Mouse (Mus musculus): ENCODE data around the gene Zeb2. TPM values are rescaled to one million over a fixed set of nuclear protein-coding genes. Genes with fewer than 3 reads are reported as not detected.

Gene Zeb2
- 120 and 151 TPM in 2 replicates for polyA plus RNA-seq (2015; fragmentation: Nextera tagmentation; extraction: Ambion mirVana)

- WGBS: 0% methylated on average over 25 of the region's 39 CpGs
- Histone ChIP-seq H3K4me3 (replicated peaks; ENCODE audit: low read length) (peak within 1 kb of the TSS; percentile 64), H3K4me1 (replicated peaks; ENCODE audit: control insufficient read depth, insufficient read depth, low read length) (peaks cover 20% of the 10 kb centered on the region), H3K9me3 (ENCODE audit: control insufficient read depth, low read length) (no peaks in the 10 kb centered on the region), H3K4me2 (ENCODE audit: low read length) (peak within 1 kb of the TSS; percentile 84), H3K27ac (ENCODE audit: low read length) (peak within 1 kb of the TSS; percentile 91), H3K27me3 (replicated peaks; ENCODE audit: control insufficient read depth, insufficient read depth, low read length) (no peaks in the 10 kb centered on the region), H3K9ac (replicated peaks; ENCODE audit: low read depth, low read length) (peak within 1 kb of the TSS; percentile 77), H3K36me3 (ENCODE audit: control insufficient read depth, insufficient read depth) (no peaks in the 10 kb centered on the region)
- peak; percentile 71 for ATAC-seq
These were observed at the start of gene Zeb2 for GRCm38 (mm10) chr2:45117087-45117561. Gene Zeb2, minus strand, starts transcription at chr2:45117395.

GRCm38 (mm10) chr2:45158785-45159184 lies 41.6 kb upstream of the Zeb2 start:
- peak overlapping the region; percentile 60 for H3K27ac ChIP-seq (ENCODE audit: low read length)
- H3K9me3 ChIP-seq (ENCODE audit: control insufficient read depth, low read length): no peaks in the 10 kb centered on the region
- no peaks in the 10 kb centered on the region for H3K36me3 ChIP-seq (ENCODE audit: control insufficient read depth, insufficient read depth)
- peak overlapping the region; percentile 57 for H3K4me2 ChIP-seq (ENCODE audit: low read length)
- peaks cover 2% of the 10 kb centered on the region for H3K4me1 ChIP-seq (replicated peaks; ENCODE audit: control insufficient read depth, insufficient read depth, low read length)
- 16% methylated on average over 5 of the region's 5 CpGs for WGBS
- no peak overlapping the region; the same call in 1 of the 2 replicates for H3K9ac ChIP-seq (replicated peaks; ENCODE audit: low read depth, low read length)
- H3K4me3 ChIP-seq (replicated peaks; ENCODE audit: low read length): no peak overlapping the region; the same call in 1 of the 2 replicates
- peak; percentile 70 for ATAC-seq
- no peaks in the 10 kb centered on the region for H3K27me3 ChIP-seq (replicated peaks; ENCODE audit: control insufficient read depth, insufficient read depth, low read length)

GRCm38 (mm10) chr2:45158351-45158782 lies 41.2 kb upstream of the Zeb2 start:
- peak overlapping the region; percentile 57 for H3K4me2 ChIP-seq (ENCODE audit: low read length)
- peak overlapping the region; percentile 27 for H3K4me3 ChIP-seq (replicated peaks; ENCODE audit: low read length)
- no peaks in the 10 kb centered on the region for H3K36me3 ChIP-seq (ENCODE audit: control insufficient read depth, insufficient read depth)
- peak; percentile 89 for ATAC-seq
- H3K9ac ChIP-seq (replicated peaks; ENCODE audit: low read depth, low read length): peak overlapping the region; percentile 38
- no peaks in the 10 kb centered on the region for H3K27me3 ChIP-seq (replicated peaks; ENCODE audit: control insufficient read depth, insufficient read depth, low read length)
- H3K27ac ChIP-seq (ENCODE audit: low read length): peak overlapping the region; percentile 60
- H3K9me3 ChIP-seq (ENCODE audit: control insufficient read depth, low read length): no peaks in the 10 kb centered on the region
- H3K4me1 ChIP-seq (replicated peaks; ENCODE audit: control insufficient read depth, insufficient read depth, low read length): peaks cover 2% of the 10 kb centered on the region
- WGBS: 3% methylated on average over 8 of the region's 8 CpGs

GRCm38 (mm10) chr2:45153315-45153714 lies 36.1 kb upstream of the Zeb2 start:
- Histone ChIP-seq H3K9me3 (ENCODE audit: control insufficient read depth, low read length) (no peaks in the 10 kb centered on the region), H3K4me2 (ENCODE audit: low read length) (no peak overlapping the region), H3K36me3 (ENCODE audit: control insufficient read depth, insufficient read depth) (no peaks in the 10 kb centered on the region), H3K27me3 (replicated peaks; ENCODE audit: control insufficient read depth, insufficient read depth, low read length) (no peaks in the 10 kb centered on the region), H3K27ac (ENCODE audit: low read length) (no peak overlapping the region), H3K4me1 (replicated peaks; ENCODE audit: control insufficient read depth, insufficient read depth, low read length) (no peaks in the 10 kb centered on the region; the same call in 1 of the 2 replicates), H3K4me3 (replicated peaks; ENCODE audit: low read length) (no peak overlapping the region), H3K9ac (replicated peaks; ENCODE audit: low read depth, low read length) (no peak overlapping the region)
- WGBS: 89% methylated on average over 1 of the region's 1 CpGs
- no peak for ATAC-seq

- no peak overlapping the region for H3K9ac ChIP-seq (replicated peaks; ENCODE audit: low read depth, low read length)
- H3K9me3 ChIP-seq (ENCODE audit: control insufficient read depth, low read length): no peaks in the 10 kb centered on the region
- no peak overlapping the region for H3K4me2 ChIP-seq (ENCODE audit: low read length)
- no peaks in the 10 kb centered on the region for H3K4me1 ChIP-seq (replicated peaks; ENCODE audit: control insufficient read depth, insufficient read depth, low read length)
- no peaks in the 10 kb centered on the region for H3K36me3 ChIP-seq (ENCODE audit: control insufficient read depth, insufficient read depth)
- 98% methylated on average over 1 of the region's 1 CpGs for WGBS
- no peak overlapping the region for H3K4me3 ChIP-seq (replicated peaks; ENCODE audit: low read length)
- ATAC-seq: no peak
- no peaks in the 10 kb centered on the region for H3K27me3 ChIP-seq (replicated peaks; ENCODE audit: control insufficient read depth, insufficient read depth, low read length)
- H3K27ac ChIP-seq (ENCODE audit: low read length): no peak overlapping the region
These were observed 26.0 kb upstream of the Zeb2 start for GRCm38 (mm10) chr2:45143162-45143561.

GRCm38 (mm10) chr2:45138906-45139305 lies 21.7 kb upstream of the Zeb2 start:
- Histone ChIP-seq H3K36me3 (ENCODE audit: control insufficient read depth, insufficient read depth) (no peaks in the 10 kb centered on the region), H3K4me1 (replicated peaks; ENCODE audit: control insufficient read depth, insufficient read depth, low read length) (no peaks in the 10 kb centered on the region), H3K27me3 (replicated peaks; ENCODE audit: control insufficient read depth, insufficient read depth, low read length) (no peaks in the 10 kb centered on the region), H3K9me3 (ENCODE audit: control insufficient read depth, low read length) (no peaks in the 10 kb centered on the region), H3K27ac (ENCODE audit: low read length) (no peak overlapping the region), H3K4me2 (ENCODE audit: low read length) (no peak overlapping the region), H3K4me3 (replicated peaks; ENCODE audit: low read length) (no peak overlapping the region), H3K9ac (replicated peaks; ENCODE audit: low read depth, low read length) (no peak overlapping the region)
- 92% methylated on average over 6 of the region's 6 CpGs for WGBS
- ATAC-seq: no peak

- WGBS: 63% methylated on average over 2 of the region's 2 CpGs
- Histone ChIP-seq H3K9ac (replicated peaks; ENCODE audit: low read depth, low read length) (no peak overlapping the region), H3K9me3 (ENCODE audit: control insufficient read depth, low read length) (no peaks in the 10 kb centered on the region), H3K4me2 (ENCODE audit: low read length) (no peak overlapping the region), H3K27me3 (replicated peaks; ENCODE audit: control insufficient read depth, insufficient read depth, low read length) (no peaks in the 10 kb centered on the region), H3K36me3 (ENCODE audit: control insufficient read depth, insufficient read depth) (no peaks in the 10 kb centered on the region), H3K4me1 (replicated peaks; ENCODE audit: control insufficient read depth, insufficient read depth, low read length) (no peaks in the 10 kb centered on the region), H3K4me3 (replicated peaks; ENCODE audit: low read length) (no peak overlapping the region), H3K27ac (ENCODE audit: low read length) (no peak overlapping the region)
- ATAC-seq: no peak
These were observed 19.6 kb upstream of the Zeb2 start for GRCm38 (mm10) chr2:45136783-45137182.

GRCm38 (mm10) chr2:45133225-45133624 lies 16.0 kb upstream of the Zeb2 start:
- H3K4me2 ChIP-seq (ENCODE audit: low read length): no peak overlapping the region
- no peak overlapping the region for H3K27ac ChIP-seq (ENCODE audit: low read length)
- 95% methylated on average over 4 of the region's 4 CpGs for WGBS
- no peak overlapping the region for H3K9ac ChIP-seq (replicated peaks; ENCODE audit: low read depth, low read length)
- H3K36me3 ChIP-seq (ENCODE audit: control insufficient read depth, insufficient read depth): no peaks in the 10 kb centered on the region
- no peaks in the 10 kb centered on the region for H3K4me1 ChIP-seq (replicated peaks; ENCODE audit: control insufficient read depth, insufficient read depth, low read length)
- H3K9me3 ChIP-seq (ENCODE audit: control insufficient read depth, low read length): no peaks in the 10 kb centered on the region
- no peaks in the 10 kb centered on the region for H3K27me3 ChIP-seq (replicated peaks; ENCODE audit: control insufficient read depth, insufficient read depth, low read length)
- no peak overlapping the region for H3K4me3 ChIP-seq (replicated peaks; ENCODE audit: low read length)
- ATAC-seq: no peak

- Histone ChIP-seq H3K36me3 (ENCODE audit: control insufficient read depth, insufficient read depth) (no peaks in the 10 kb centered on the region), H3K4me2 (ENCODE audit: low read length) (no peak overlapping the region), H3K4me1 (replicated peaks; ENCODE audit: control insufficient read depth, insufficient read depth, low read length) (no peaks in the 10 kb centered on the region), H3K9me3 (ENCODE audit: control insufficient read depth, low read length) (no peaks in the 10 kb centered on the region), H3K27ac (ENCODE audit: low read length) (no peak overlapping the region), H3K9ac (replicated peaks; ENCODE audit: low read depth, low read length) (no peak overlapping the region), H3K4me3 (replicated peaks; ENCODE audit: low read length) (no peak overlapping the region), H3K27me3 (replicated peaks; ENCODE audit: control insufficient read depth, insufficient read depth, low read length) (no peaks in the 10 kb centered on the region)
- 92% methylated on average over 4 of the region's 4 CpGs for WGBS
- no peak for ATAC-seq
These were observed 13.4 kb upstream of the Zeb2 start for GRCm38 (mm10) chr2:45130461-45131156.
